Mouse (Mus musculus) heart, adult 8-10 months (tissue): ENCODE results near the gene Dbt. TPM values are rescaled to one million over a fixed set of nuclear protein-coding genes. Genes with fewer than 3 reads are reported as not detected.
"Not testable (repeated sequence)": the region's sequence is repeated elsewhere in the genome, so short reads cannot be mapped to it uniquely, and the experiment has no call there.

Experiments
- DNase-seq: peaks from one replicate; pipeline ENCODE4 v3.0.0; 2022; ENCODE audit warnings: low spot score
- total RNA-seq, 4 experiments: library from RNA; stranded (reverse); gene quantifications; 2 replicates each; pipeline ENCODE4 v1.2.4; 2022

The Dbt gene
- total RNA-seq, 4 experiments from 2014 or later: 58.0 to 77.4 (median 72.3) TPM

GRCm38 (mm10) chr3:116537200-116537573 is 24.3 kb downstream of the Dbt start:
- DNase-seq: no peak

DNA sequence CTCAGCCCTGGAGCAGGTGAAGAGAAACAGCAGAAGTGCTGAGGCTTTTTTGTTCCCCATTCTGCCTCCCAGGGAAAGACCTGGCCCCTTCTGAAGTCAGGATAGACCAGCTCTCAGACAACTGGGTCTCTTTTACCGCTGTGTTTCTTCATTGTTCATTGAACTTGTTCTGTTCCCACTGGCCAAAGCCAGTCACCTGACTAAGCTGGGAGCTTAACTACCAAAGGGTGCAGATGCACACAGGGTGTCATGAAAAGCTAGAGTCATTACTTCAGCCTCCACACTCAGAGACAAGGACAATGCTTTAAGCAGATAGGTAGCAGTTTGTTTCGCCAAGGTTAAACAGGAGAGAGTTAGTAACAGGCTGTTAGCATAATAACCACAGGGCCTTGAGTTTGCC is 29.2 kb downstream of the Dbt start:
- no peak for DNase-seq

DNA sequence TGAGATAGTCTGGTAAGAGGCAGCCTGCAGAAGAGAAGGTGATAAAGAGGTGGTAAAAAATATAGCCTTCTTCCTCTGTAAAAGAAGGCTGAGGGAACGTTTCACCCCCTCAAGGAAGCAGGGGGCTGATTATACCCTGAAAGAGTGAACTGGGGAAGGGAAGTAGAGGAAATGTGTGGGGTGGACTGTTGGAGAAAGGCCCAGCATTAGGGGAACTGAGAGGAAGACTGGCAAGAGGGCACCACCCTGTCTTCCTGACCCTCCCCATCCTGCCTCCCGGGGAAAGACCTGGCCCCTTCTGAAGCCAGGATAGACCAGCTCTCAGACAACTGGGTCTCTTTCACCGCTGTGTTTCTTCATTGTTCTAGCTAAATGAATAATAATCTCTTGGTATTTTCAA is 29.7 kb downstream of the Dbt start:
- no peak for DNase-seq

- no peak for DNase-seq
These were observed 34.6 kb downstream of the Dbt start for GRCm38 (mm10) chr3:116547430-116547829.

- no peak for DNase-seq
These were observed 38.5 kb downstream of the Dbt start for GRCm38 (mm10) chr3:116551362-116551761.

- DNase-seq: not testable (repeated sequence)
These were observed 48.4 kb downstream of the Dbt start for GRCm38 (mm10) chr3:116561315-116561714.

DNA sequence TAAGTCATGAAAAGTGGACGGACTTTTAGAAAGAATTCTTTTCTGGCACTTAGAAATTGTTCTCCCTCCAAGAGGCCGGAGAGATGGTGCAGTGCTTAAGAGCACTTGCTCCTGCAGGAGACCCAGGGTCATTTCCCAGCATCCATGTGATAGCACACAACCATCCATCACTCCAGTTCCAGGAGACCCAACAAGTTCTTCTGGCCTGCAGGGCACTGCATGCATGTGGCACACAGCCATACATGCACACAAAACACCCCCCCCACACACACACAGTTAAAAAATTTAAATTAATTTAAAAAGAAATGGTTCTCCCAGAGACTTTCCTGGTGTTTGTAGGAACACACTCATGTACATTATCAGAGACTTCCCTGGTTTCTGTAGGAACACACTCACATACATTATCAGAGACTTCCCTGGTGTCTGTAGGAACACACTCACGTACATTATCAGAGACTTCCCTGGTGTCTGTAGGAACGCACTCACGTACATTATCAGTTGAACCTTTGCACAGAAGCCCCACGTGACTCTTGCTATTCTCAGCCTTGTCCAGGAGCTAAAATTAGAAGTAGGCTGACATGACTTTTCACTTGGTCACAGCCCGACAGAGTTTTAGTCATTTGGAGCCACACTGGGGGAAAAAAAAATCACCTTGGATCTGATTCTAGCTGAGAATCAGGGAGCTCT is 49.7 kb downstream of the Dbt start, which contains the start of gene Lrrc39:
TSS of gene Lrrc39 (plus strand) at position 566 of the 687 bp plus-strand sequence.
- DNase-seq: peak; percentile 45

DNA sequence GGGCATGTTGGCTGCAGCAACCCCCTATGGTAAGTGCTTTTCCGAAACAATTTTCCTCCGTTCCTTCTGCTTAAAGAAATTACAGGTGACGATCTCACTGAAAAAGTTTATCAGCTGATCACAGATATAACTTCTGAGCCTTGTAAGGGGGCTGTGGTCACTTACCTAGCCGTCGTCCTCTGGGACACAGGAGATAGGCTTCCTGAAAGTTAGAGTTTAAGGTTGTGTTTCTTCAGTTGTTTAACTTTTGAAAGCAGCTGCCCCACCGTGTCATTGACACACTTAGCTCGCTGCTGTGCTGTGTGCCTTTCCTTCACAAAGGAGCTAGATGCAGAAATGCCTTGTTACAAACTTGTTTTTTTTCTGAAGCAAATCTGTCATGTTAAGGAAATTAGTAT is 50.2 kb downstream of the Dbt start:
- no peak for DNase-seq

DNA sequence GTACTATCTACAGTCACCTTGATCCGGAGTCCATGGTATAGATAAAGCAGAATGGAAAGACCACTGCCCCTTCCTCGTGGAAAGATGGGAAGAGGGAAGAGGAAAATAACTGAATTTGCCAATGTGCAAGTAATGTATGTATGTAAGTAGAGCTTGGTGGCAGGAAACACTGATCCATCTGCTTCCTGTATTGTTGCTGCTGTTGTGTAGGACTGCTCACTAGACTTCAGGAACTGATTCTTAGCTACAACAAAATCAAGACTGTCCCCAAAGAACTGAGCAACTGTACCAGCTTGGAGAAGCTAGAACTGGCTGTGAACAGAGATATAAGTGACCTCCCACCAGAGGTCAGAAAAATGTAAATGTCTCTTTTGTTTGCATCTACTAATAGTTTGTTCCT is 57.8 kb downstream of the Dbt start:
- DNase-seq: no peak

GRCm38 (mm10) chr3:116577286-116577685 is 64.4 kb downstream of the Dbt start:
- DNase-seq: no peak

DNA sequence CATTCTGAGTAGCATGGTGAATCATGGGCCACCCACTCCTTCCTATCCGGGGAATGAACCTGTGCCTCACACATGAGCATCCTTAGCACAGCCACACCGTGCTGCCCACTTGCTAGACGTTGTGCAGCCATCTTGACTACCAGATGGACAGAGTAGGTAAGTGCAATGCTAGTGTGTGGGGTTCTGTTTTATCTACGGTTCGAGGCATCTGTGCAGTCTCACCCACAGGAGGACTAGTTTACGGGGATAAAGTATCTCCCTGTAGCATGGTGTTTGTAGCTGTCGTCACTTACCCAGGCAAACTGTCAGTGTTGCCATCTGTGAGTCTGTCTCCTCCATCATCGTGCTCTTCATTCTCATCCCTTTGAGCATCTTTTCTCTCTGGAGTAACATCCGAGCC is 69.3 kb downstream of the Dbt start:
- no peak for DNase-seq

GRCm38 (mm10) chr3:116594076-116594727 is 81.3 kb downstream of the Dbt start:
- no peak for DNase-seq

DNA sequence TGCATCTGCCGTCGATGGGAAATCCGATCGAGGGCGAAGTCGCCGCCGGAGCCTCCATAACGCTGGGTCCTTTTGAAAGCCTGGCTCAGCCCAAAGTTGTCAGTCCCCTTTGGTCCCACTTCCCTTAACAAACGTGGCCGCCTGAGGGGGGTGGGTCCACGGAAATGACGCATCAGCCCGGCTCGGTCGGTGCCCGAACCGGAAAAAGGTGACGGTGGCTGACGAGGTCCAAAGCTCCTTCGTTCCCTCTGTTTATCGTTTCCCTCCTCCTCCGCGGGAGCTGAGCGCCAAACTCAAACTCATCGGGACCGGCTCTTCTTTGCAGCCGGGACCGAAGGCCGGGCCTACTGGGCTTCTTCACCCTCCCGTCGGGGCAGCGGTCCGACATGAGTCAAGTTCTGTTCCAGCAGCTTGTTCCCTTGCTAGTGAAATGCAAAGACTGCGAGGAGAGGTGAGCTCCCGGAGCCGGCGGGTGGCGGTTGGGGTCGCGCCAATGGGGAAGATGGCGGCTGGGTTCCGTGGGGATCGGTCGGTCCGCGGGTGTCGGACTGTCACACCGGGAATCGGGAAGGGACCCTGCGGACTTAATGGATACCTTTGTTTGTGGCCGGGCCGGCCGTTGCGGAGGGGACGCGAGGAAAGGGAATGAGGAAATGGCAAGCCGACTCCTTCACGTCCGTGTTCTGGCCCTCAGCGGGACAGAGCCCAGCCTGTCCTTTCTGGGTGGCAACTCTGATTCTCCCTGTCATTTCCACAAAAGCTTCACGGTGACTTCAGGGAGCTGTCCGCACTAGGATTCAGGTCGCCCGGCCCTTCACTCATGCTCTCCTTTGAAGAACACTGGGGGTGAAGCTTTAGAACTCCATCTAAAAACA is 82.1 kb downstream of the Dbt start, which contains the start of gene Sass6:
TSS of gene Sass6 (plus strand) at position 255 of the 875 bp plus-strand sequence.
- peak; percentile 99 for DNase-seq

GRCm38 (mm10) chr3:116595603-116595991 is 82.7 kb downstream of the Dbt start:
- DNase-seq: no peak

Other genes starting within 250 kb of the Dbt start
- gene Cdc14a, start 89.0 kb upstream of the Dbt start, total RNA-seq: 1 to 10 TPM; 3.3 to 4.2 (median 3.7) TPM
- 10 to 100 TPM; 21.4 to 25.1 (median 22.3) TPM for gene Rtca, start 4.9 kb upstream of the Dbt start, total RNA-seq
- gene Lrrc39, start 49.9 kb downstream of the Dbt start, total RNA-seq: 10 to 100 TPM; 72.9 to 87.5 (median 77.9) TPM
- gene Sass6, start 81.9 kb downstream of the Dbt start, total RNA-seq: 1 to 10 TPM; 1.7 to 2.3 (median 1.9) TPM
- 1 to 10 TPM; 4.6 to 5.9 (median 5.1) TPM for gene Trmt13, start 101.5 kb downstream of the Dbt start, total RNA-seq
- 10 to 100 TPM; 13.5 to 16.7 (median 15.5) TPM for gene Mfsd14a, start 149.6 kb downstream of the Dbt start, total RNA-seq
- 1 to 10 TPM in 1 of 4 experiments, not detected in 3; 1.0 TPM for gene Gm43191, start 168.2 kb downstream of the Dbt start, total RNA-seq
- 10 to 100 TPM in 3 of 4 experiments, 1 to 10 TPM in 1; 10.0 to 14.0 (median 11.7) TPM for gene Slc35a3, start 199.8 kb downstream of the Dbt start, total RNA-seq